Mouse (Mus musculus) adipose tissue, adult 10 weeks (tissue): Measurements from ENCODE around the gene Dhodh. TPM values are rescaled to one million over a fixed set of nuclear protein-coding genes. Genes with fewer than 3 reads are reported as not detected.

Experiments used
- polyA plus RNA-seq: library from polyadenylated mRNA; stranded (reverse); fragments of 350-450 nt; fragmentation: Illumina TruSeq; extraction: RNeasy Lipid Tissue Mini Kit (QIAGEN cat#74804); gene quantifications from one replicate; pipeline ENCODE4 v1.2.3, GENCODE M21; 2014; ENCODE audit warnings: low read depth, low replicate concordance

The Dhodh gene
- 18.5 TPM for polyA plus RNA-seq

GRCm38 (mm10) chr8:109608271-109609152, at the start of gene Dhodh:
TSS of gene Dhodh (minus strand) at chr8:109608673.

GRCm38 (mm10) chr8:109614243-109615210, 6.1 kb upstream of the Dhodh start, which contains the start of gene Pkd1l3:
TSS of gene Pkd1l3 (plus strand) at chr8:109614517.

GRCm38 (mm10) chr8:109578900-109579301, 29.6 kb downstream of the Dhodh start, which contains the start of gene Hp:
TSS of gene Hp (minus strand) at chr8:109579172.

GRCm38 (mm10) chr8:109565498-109566333, 42.8 kb downstream of the Dhodh start, which contains the start of the genes Dhx38 and Txnl4b:
TSS of gene Dhx38 (minus strand) at chr8:109565861.
TSS of gene Txnl4b (plus strand) at chr8:109565892.

Other genes with a start within 250 kb of the Dhodh start
- 7.3 TPM for gene Pmfbp1, start 114.6 kb downstream of the Dhodh start, polyA plus RNA-seq
- 16.6 TPM for gene Dhx38, start 42.8 kb downstream of the Dhodh start, polyA plus RNA-seq
- 12.3 TPM for gene Txnl4b, start 42.8 kb downstream of the Dhodh start, polyA plus RNA-seq
- gene Hp, start 29.5 kb downstream of the Dhodh start, polyA plus RNA-seq: 1,860 TPM
- gene Pkd1l3, start 5.8 kb upstream of the Dhodh start, polyA plus RNA-seq: 1.2 TPM
- gene Ist1, start 84.6 kb upstream of the Dhodh start, polyA plus RNA-seq: 74.1 TPM
- gene Zfp821, start 96.9 kb upstream of the Dhodh start, polyA plus RNA-seq: 11.2 TPM
- gene Atxn1l, start 129.1 kb upstream of the Dhodh start, polyA plus RNA-seq: 14.7 TPM
- 63.7 TPM for gene Ap1g1, start 169.9 kb upstream of the Dhodh start, polyA plus RNA-seq